Mouse (Mus musculus): ENCODE measurements at regions not wholly inside any gene's neighbourhood (a gene's known extent, or its start where the extent isn't known, plus 50 kb on each side); places are given as distances from the start of the nearest gene placed in this dataset.

- 87% methylated on average over 10 of the region's 10 CpGs for WGBS
- H3K4me2 ChIP-seq (ENCODE audit: low read length): no peak overlapping the region
- no peak overlapping the region for H3K9ac ChIP-seq (ENCODE audit: low read length)
- DNase-seq (ENCODE audit: low spot score) (no peak), ATAC-seq (no peak)
- no peak overlapping the region for H3K27ac ChIP-seq (ENCODE audit: low read depth, low read length)
- no peaks in the 10 kb centered on the region for H3K27me3 ChIP-seq (replicated peaks; ENCODE audit: control insufficient read depth, insufficient read depth, low read length)
- H3K4me3 ChIP-seq (ENCODE audit: low read depth, low read length): no peak overlapping the region
- no peaks in the 10 kb centered on the region for H3K9me3 ChIP-seq (replicated peaks; ENCODE audit: control insufficient read depth, low read length)
- no peaks in the 10 kb centered on the region for H3K4me1 ChIP-seq (ENCODE audit: control insufficient read depth, insufficient read depth, low read length)
- no peaks in the 10 kb centered on the region for H3K36me3 ChIP-seq (ENCODE audit: control insufficient read depth, insufficient read depth, low read length)
These were observed 122.3 kb upstream of the Krtap11-1 start for GRCm38 (mm10) chr16:89693321-89693720.

GRCm38 (mm10) chr16:89679438-89679837, 108.5 kb upstream of the Krtap11-1 start:
- Histone ChIP-seq H3K27me3 (replicated peaks; ENCODE audit: control insufficient read depth, insufficient read depth, low read length) (no peaks in the 10 kb centered on the region), H3K4me1 (ENCODE audit: control insufficient read depth, insufficient read depth, low read length) (no peaks in the 10 kb centered on the region), H3K27ac (ENCODE audit: low read depth, low read length) (no peak overlapping the region), H3K4me2 (ENCODE audit: low read length) (no peak overlapping the region), H3K4me3 (ENCODE audit: low read depth, low read length) (no peak overlapping the region), H3K9me3 (replicated peaks; ENCODE audit: control insufficient read depth, low read length) (no peaks in the 10 kb centered on the region), H3K9ac (ENCODE audit: low read length) (no peak overlapping the region), H3K36me3 (ENCODE audit: control insufficient read depth, insufficient read depth, low read length) (no peaks in the 10 kb centered on the region)
- DNase-seq (ENCODE audit: low spot score) (no peak), ATAC-seq (no peak)
- 95% methylated on average over 6 of the region's 6 CpGs for WGBS

- 47% methylated on average over 6 of the region's 6 CpGs for WGBS
- ATAC-seq (no peak), DNase-seq (ENCODE audit: low spot score) (peak; percentile 24)
- no peaks in the 10 kb centered on the region for H3K4me1 ChIP-seq (ENCODE audit: control insufficient read depth, insufficient read depth, low read length)
- H3K4me3 ChIP-seq (ENCODE audit: low read depth, low read length): no peak overlapping the region
- H3K9ac ChIP-seq (ENCODE audit: low read length): no peak overlapping the region
- no peak overlapping the region for H3K4me2 ChIP-seq (ENCODE audit: low read length)
- no peak overlapping the region for H3K27ac ChIP-seq (ENCODE audit: low read depth, low read length)
- H3K27me3 ChIP-seq (replicated peaks; ENCODE audit: control insufficient read depth, insufficient read depth, low read length): no peaks in the 10 kb centered on the region
- no peaks in the 10 kb centered on the region for H3K9me3 ChIP-seq (replicated peaks; ENCODE audit: control insufficient read depth, low read length)
- no peaks in the 10 kb centered on the region for H3K36me3 ChIP-seq (ENCODE audit: control insufficient read depth, insufficient read depth, low read length)
These were observed 107.5 kb upstream of the Krtap11-1 start for GRCm38 (mm10) chr16:89678446-89679015.

GRCm38 (mm10) chr16:89675009-89675785, 104.2 kb upstream of the Krtap11-1 start:
- H3K9me3 ChIP-seq (replicated peaks; ENCODE audit: control insufficient read depth, low read length): no peaks in the 10 kb centered on the region
- no peaks in the 10 kb centered on the region for H3K4me1 ChIP-seq (ENCODE audit: control insufficient read depth, insufficient read depth, low read length)
- no peak for DNase-seq (ENCODE audit: low spot score)
- H3K27me3 ChIP-seq (replicated peaks; ENCODE audit: control insufficient read depth, insufficient read depth, low read length): no peaks in the 10 kb centered on the region
- H3K27ac ChIP-seq (ENCODE audit: low read depth, low read length): no peak overlapping the region
- WGBS: 82% methylated on average over 13 of the region's 13 CpGs
- no peak overlapping the region for H3K9ac ChIP-seq (ENCODE audit: low read length)
- H3K4me3 ChIP-seq (ENCODE audit: low read depth, low read length): no peak overlapping the region
- no peak for ATAC-seq
- H3K36me3 ChIP-seq (ENCODE audit: control insufficient read depth, insufficient read depth, low read length): no peaks in the 10 kb centered on the region
- H3K4me2 ChIP-seq (ENCODE audit: low read length): no peak overlapping the region

- peak; percentile 73 for ATAC-seq
- H3K27ac ChIP-seq (ENCODE audit: low read depth, low read length): no peak overlapping the region
- no peaks in the 10 kb centered on the region for H3K4me1 ChIP-seq (ENCODE audit: control insufficient read depth, insufficient read depth, low read length)
- H3K27me3 ChIP-seq (replicated peaks; ENCODE audit: control insufficient read depth, insufficient read depth, low read length): no peaks in the 10 kb centered on the region
- DNase-seq (ENCODE audit: low spot score): peak; percentile 72
- H3K4me2 ChIP-seq (ENCODE audit: low read length): no peak overlapping the region
- H3K9me3 ChIP-seq (replicated peaks; ENCODE audit: control insufficient read depth, low read length): no peaks in the 10 kb centered on the region
- H3K36me3 ChIP-seq (ENCODE audit: control insufficient read depth, insufficient read depth, low read length): no peaks in the 10 kb centered on the region
- no peak overlapping the region for H3K9ac ChIP-seq (ENCODE audit: low read length)
- 63% methylated on average over 16 of the region's 16 CpGs for WGBS
- H3K4me3 ChIP-seq (ENCODE audit: low read depth, low read length): no peak overlapping the region
These were observed 103.3 kb upstream of the Krtap11-1 start for GRCm38 (mm10) chr16:89674159-89674902.

GRCm38 (mm10) chr16:89671188-89671726, 100.3 kb upstream of the Krtap11-1 start:
- ATAC-seq (no peak), DNase-seq (ENCODE audit: low spot score) (no peak)
- H3K27me3 ChIP-seq (replicated peaks; ENCODE audit: control insufficient read depth, insufficient read depth, low read length): no peaks in the 10 kb centered on the region
- H3K4me3 ChIP-seq (ENCODE audit: low read depth, low read length): no peak overlapping the region
- no peak overlapping the region for H3K4me2 ChIP-seq (ENCODE audit: low read length)
- no peak overlapping the region for H3K9ac ChIP-seq (ENCODE audit: low read length)
- no peaks in the 10 kb centered on the region for H3K9me3 ChIP-seq (replicated peaks; ENCODE audit: control insufficient read depth, low read length)
- 58% methylated on average over 9 of the region's 9 CpGs for WGBS
- H3K4me1 ChIP-seq (ENCODE audit: control insufficient read depth, insufficient read depth, low read length): no peaks in the 10 kb centered on the region
- H3K36me3 ChIP-seq (ENCODE audit: control insufficient read depth, insufficient read depth, low read length): no peaks in the 10 kb centered on the region
- no peak overlapping the region for H3K27ac ChIP-seq (ENCODE audit: low read depth, low read length)

- Histone ChIP-seq H3K27me3 (replicated peaks; ENCODE audit: control insufficient read depth, insufficient read depth, low read length) (no peaks in the 10 kb centered on the region), H3K36me3 (ENCODE audit: control insufficient read depth, insufficient read depth, low read length) (no peaks in the 10 kb centered on the region), H3K9ac (ENCODE audit: low read length) (no peak overlapping the region), H3K4me1 (ENCODE audit: control insufficient read depth, insufficient read depth, low read length) (no peaks in the 10 kb centered on the region), H3K4me2 (ENCODE audit: low read length) (no peak overlapping the region), H3K4me3 (ENCODE audit: low read depth, low read length) (no peak overlapping the region), H3K9me3 (replicated peaks; ENCODE audit: control insufficient read depth, low read length) (no peaks in the 10 kb centered on the region), H3K27ac (ENCODE audit: low read depth, low read length) (no peak overlapping the region)
- ATAC-seq: no peak
- no peak for DNase-seq (ENCODE audit: low spot score)
- 83% methylated on average over 2 of the region's 2 CpGs for WGBS
These were observed 89.1 kb upstream of the Krtap11-1 start for GRCm38 (mm10) chr16:89660071-89660470.

GRCm38 (mm10) chr16:89656036-89656435, 85.1 kb upstream of the Krtap11-1 start:
- no peaks in the 10 kb centered on the region for H3K4me1 ChIP-seq (ENCODE audit: control insufficient read depth, insufficient read depth, low read length)
- H3K9ac ChIP-seq (ENCODE audit: low read length): no peak overlapping the region
- H3K9me3 ChIP-seq (replicated peaks; ENCODE audit: control insufficient read depth, low read length): no peaks in the 10 kb centered on the region
- 92% methylated on average over 3 of the region's 3 CpGs for WGBS
- no peak for ATAC-seq
- H3K27ac ChIP-seq (ENCODE audit: low read depth, low read length): no peak overlapping the region
- DNase-seq (ENCODE audit: low spot score): no peak
- no peaks in the 10 kb centered on the region for H3K36me3 ChIP-seq (ENCODE audit: control insufficient read depth, insufficient read depth, low read length)
- H3K4me2 ChIP-seq (ENCODE audit: low read length): no peak overlapping the region
- no peaks in the 10 kb centered on the region for H3K27me3 ChIP-seq (replicated peaks; ENCODE audit: control insufficient read depth, insufficient read depth, low read length)
- H3K4me3 ChIP-seq (ENCODE audit: low read depth, low read length): no peak overlapping the region
